Mouse (Mus musculus): ENCODE data around the gene Irf8. TPM values are rescaled to one million over a fixed set of nuclear protein-coding genes. Genes with fewer than 3 reads are reported as not detected.
"Not testable (repeated sequence)": the region's sequence is repeated elsewhere in the genome, so short reads cannot be mapped to it uniquely, and the experiment has no call there.

Irf8 gene
- polyA plus RNA-seq, 1 experiment from 2014 or later = 4.6 TPM

GRCm38 (mm10) chr8:120700053-120700452 lies 36.1 kb upstream of the Irf8 start:
- Histone ChIP-seq H3K27me3 (replicated peaks; ENCODE audit: low read depth, poor library complexity, severe bottlenecking) (peaks cover 20% of the 10 kb centered on the region), H3K4me1 (peaks cover 23% of the 10 kb centered on the region), H3K9me3 (peaks cover 4% of the 10 kb centered on the region), H3K36me3 (replicated peaks) (no peaks in the 10 kb centered on the region), H3K27ac (replicated peaks) (no peak overlapping the region), H3K4me3 (no peak overlapping the region)
- no peak for DNase-seq (ENCODE audit: low spot score)
- 85% methylated on average over 4 of the region's 4 CpGs for WGBS

GRCm38 (mm10) chr8:120701758-120702465 lies 34.2 kb upstream of the Irf8 start:
- WGBS = 67% methylated on average over 19 of the region's 19 CpGs

GRCm38 (mm10) chr8:120704203-120704602 lies 32.0 kb upstream of the Irf8 start:
- H3K27me3 ChIP-seq (replicated peaks; ENCODE audit: low read depth, poor library complexity, severe bottlenecking) = peaks cover 15% of the 10 kb centered on the region
- H3K4me1 ChIP-seq = peaks cover 18% of the 10 kb centered on the region
- no peaks in the 10 kb centered on the region for H3K36me3 ChIP-seq (replicated peaks)
- H3K27ac ChIP-seq (replicated peaks) = no peak overlapping the region
- 79% methylated on average over 9 of the region's 9 CpGs for WGBS
- no peaks in the 10 kb centered on the region for H3K9me3 ChIP-seq
- H3K4me3 ChIP-seq = no peak overlapping the region
- DNase-seq (ENCODE audit: low spot score) = no peak

More at GRCm38 (mm10) chr8:120701758-120702465, 34.2 kb upstream of the Irf8 start:
- Histone ChIP-seq H3K27ac (replicated peaks) (no peak overlapping the region), H3K27me3 (replicated peaks; ENCODE audit: low read depth, poor library complexity, severe bottlenecking) (peaks cover 15% of the 10 kb centered on the region), H3K36me3 (replicated peaks) (no peaks in the 10 kb centered on the region), H3K4me1 (peaks cover 18% of the 10 kb centered on the region), H3K9me3 (peaks cover 4% of the 10 kb centered on the region), H3K4me3 (no peak overlapping the region)
- no peak for DNase-seq (ENCODE audit: low spot score)

- 87% methylated on average over 15 of the region's 15 CpGs for WGBS
- Histone ChIP-seq H3K9me3 (no peaks in the 10 kb centered on the region), H3K4me1 (peaks cover 13% of the 10 kb centered on the region), H3K36me3 (replicated peaks) (no peaks in the 10 kb centered on the region), H3K27me3 (replicated peaks; ENCODE audit: low read depth, poor library complexity, severe bottlenecking) (peaks cover 15% of the 10 kb centered on the region), H3K27ac (replicated peaks) (no peak overlapping the region), H3K4me3 (no peak overlapping the region)
- no peak for DNase-seq (ENCODE audit: low spot score)
Observed at GRCm38 (mm10) chr8:120705163-120705562, 31.0 kb upstream of the Irf8 start.

- H3K27ac ChIP-seq (replicated peaks) = no peak overlapping the region
- WGBS = 84% methylated on average over 3 of the region's 3 CpGs
- H3K4me1 ChIP-seq = peaks cover 8% of the 10 kb centered on the region
- DNase-seq (ENCODE audit: low spot score) = no peak
- no peaks in the 10 kb centered on the region for H3K9me3 ChIP-seq
- H3K27me3 ChIP-seq (replicated peaks; ENCODE audit: low read depth, poor library complexity, severe bottlenecking) = peaks cover 15% of the 10 kb centered on the region
- no peaks in the 10 kb centered on the region for H3K36me3 ChIP-seq (replicated peaks)
- no peak overlapping the region for H3K4me3 ChIP-seq
Observed at GRCm38 (mm10) chr8:120706193-120706592, 30.0 kb upstream of the Irf8 start.

- DNase-seq (ENCODE audit: low spot score) = no peak
- H3K27me3 ChIP-seq (replicated peaks; ENCODE audit: low read depth, poor library complexity, severe bottlenecking) = 0 out of 2 replicates have a peak, but pooled peaks cover 2% of the 10 kb centered on the region
- 83% methylated on average over 10 of the region's 10 CpGs for WGBS
- H3K4me3 ChIP-seq = no peak overlapping the region
- no peak overlapping the region for H3K27ac ChIP-seq (replicated peaks)
- no peaks in the 10 kb centered on the region for H3K9me3 ChIP-seq
- H3K36me3 ChIP-seq (replicated peaks) = no peaks in the 10 kb centered on the region
- H3K4me1 ChIP-seq = peaks cover 5% of the 10 kb centered on the region; the same call in 1 of the 2 replicates
Observed at GRCm38 (mm10) chr8:120709176-120709575, 27.0 kb upstream of the Irf8 start.

- no peak overlapping the region for H3K4me3 ChIP-seq
- 79% methylated on average over 6 of the region's 6 CpGs for WGBS
- no peaks in the 10 kb centered on the region for H3K27me3 ChIP-seq (replicated peaks; ENCODE audit: low read depth, poor library complexity, severe bottlenecking)
- H3K27ac ChIP-seq (replicated peaks) = no peak overlapping the region
- DNase-seq (ENCODE audit: low spot score) = no peak
- H3K9me3 ChIP-seq = no peaks in the 10 kb centered on the region
- H3K36me3 ChIP-seq (replicated peaks) = no peaks in the 10 kb centered on the region
- peaks cover 10% of the 10 kb centered on the region; the same call in 1 of the 2 replicates for H3K4me1 ChIP-seq
Observed at GRCm38 (mm10) chr8:120715200-120715599, 21.0 kb upstream of the Irf8 start.

GRCm38 (mm10) chr8:120715996-120716680 lies 20.0 kb upstream of the Irf8 start:
- H3K9me3 ChIP-seq = no peaks in the 10 kb centered on the region
- no peaks in the 10 kb centered on the region for H3K27me3 ChIP-seq (replicated peaks; ENCODE audit: low read depth, poor library complexity, severe bottlenecking)
- no peak overlapping the region for H3K4me3 ChIP-seq
- no peak overlapping the region for H3K27ac ChIP-seq (replicated peaks)
- WGBS = 82% methylated on average over 15 of the region's 15 CpGs
- H3K36me3 ChIP-seq (replicated peaks) = no peaks in the 10 kb centered on the region
- peaks cover 10% of the 10 kb centered on the region; the same call in 1 of the 2 replicates for H3K4me1 ChIP-seq
- DNase-seq (ENCODE audit: low spot score) = no peak

- DNase-seq (ENCODE audit: low spot score) = no peak
- Histone ChIP-seq H3K27ac (replicated peaks) (no peak overlapping the region), H3K9me3 (0 out of 2 replicates have a peak, but pooled peaks cover 2% of the 10 kb centered on the region), H3K4me3 (no peak overlapping the region), H3K27me3 (replicated peaks; ENCODE audit: low read depth, poor library complexity, severe bottlenecking) (no peaks in the 10 kb centered on the region), H3K4me1 (peaks cover 10% of the 10 kb centered on the region; the same call in 1 of the 2 replicates), H3K36me3 (replicated peaks) (no peaks in the 10 kb centered on the region)
- WGBS = 65% methylated on average over 19 of the region's 19 CpGs
Observed at GRCm38 (mm10) chr8:120719586-120720236, 16.4 kb upstream of the Irf8 start.

- H3K27me3 ChIP-seq (replicated peaks; ENCODE audit: low read depth, poor library complexity, severe bottlenecking) = no peaks in the 10 kb centered on the region
- H3K4me3 ChIP-seq = no peak overlapping the region
- H3K4me1 ChIP-seq = peaks cover 20% of the 10 kb centered on the region
- 0 out of 2 replicates have a peak, but pooled peaks cover 2% of the 10 kb centered on the region for H3K9me3 ChIP-seq
- no peaks in the 10 kb centered on the region for H3K36me3 ChIP-seq (replicated peaks)
- no peak overlapping the region for H3K27ac ChIP-seq (replicated peaks)
- 66% methylated on average over 6 of the region's 6 CpGs for WGBS
- DNase-seq (ENCODE audit: low spot score) = no peak
Observed at GRCm38 (mm10) chr8:120723025-120723424, 13.1 kb upstream of the Irf8 start.

GRCm38 (mm10) chr8:120724096-120724495 lies 12.1 kb upstream of the Irf8 start:
- H3K4me3 ChIP-seq; H3K27ac ChIP-seq (replicated peaks); DNase-seq (ENCODE audit: low spot score); H3K36me3 ChIP-seq (replicated peaks); H3K27me3 ChIP-seq (replicated peaks; ENCODE audit: low read depth, poor library complexity, severe bottlenecking); H3K9me3 ChIP-seq: not testable (repeated sequence)
- WGBS = 86% methylated on average over 4 of the region's 4 CpGs
- H3K4me1 ChIP-seq = peaks cover 17% of the 10 kb centered on the region

GRCm38 (mm10) chr8:120724816-120725575 lies 11.2 kb upstream of the Irf8 start:
- H3K4me3 ChIP-seq = no peak overlapping the region
- WGBS = 76% methylated on average over 17 of the region's 17 CpGs
- H3K9me3 ChIP-seq = 0 out of 2 replicates have a peak, but pooled peaks cover 2% of the 10 kb centered on the region
- no peaks in the 10 kb centered on the region for H3K36me3 ChIP-seq (replicated peaks)
- H3K27me3 ChIP-seq (replicated peaks; ENCODE audit: low read depth, poor library complexity, severe bottlenecking) = peaks cover 6% of the 10 kb centered on the region; the same call in 1 of the 2 replicates
- no peak for DNase-seq (ENCODE audit: low spot score)
- H3K4me1 ChIP-seq = peaks cover 12% of the 10 kb centered on the region
- no peak overlapping the region for H3K27ac ChIP-seq (replicated peaks)

All from embryonic facial prominence, embryonic 10.5 days (tissue).